Mouse (Mus musculus) CD4-positive helper T cell, adult 2 months (primary cell): ENCODE measurements around the gene Angptl2.
"Not testable (repeated sequence)": the region's sequence is repeated elsewhere in the genome, so short reads cannot be mapped to it uniquely, and the experiment has no call there.

ENCODE experiments used
- DNase-seq: peaks from one replicate; pipeline ENCODE4 v3.0.0-alpha.2; 2012; ENCODE audit warnings: low read depth, missing footprints, low spot score

Gene Angptl2

GRCm38 (mm10) chr2:33200368-33201068 is 15.4 kb upstream of the Angptl2 start:
- DNase-seq: no peak

- DNase-seq: peak; percentile 42
These were observed 12.6 kb upstream of the Angptl2 start for GRCm38 (mm10) chr2:33203284-33203683.

GRCm38 (mm10) chr2:33204980-33205379 is 10.9 kb upstream of the Angptl2 start:
- peak; percentile 34 for DNase-seq

- DNase-seq: no peak
These were observed 9.8 kb upstream of the Angptl2 start for GRCm38 (mm10) chr2:33205939-33206525.

- DNase-seq: no peak
These were observed 8.8 kb upstream of the Angptl2 start for GRCm38 (mm10) chr2:33207069-33207468.

- peak; percentile 21 for DNase-seq
These were observed 7.7 kb upstream of the Angptl2 start for GRCm38 (mm10) chr2:33208134-33208533.

GRCm38 (mm10) chr2:33210841-33211240 is 5.0 kb upstream of the Angptl2 start:
- no peak for DNase-seq

GRCm38 (mm10) chr2:33211263-33211662 is 4.6 kb upstream of the Angptl2 start:
- DNase-seq: not testable (repeated sequence)

GRCm38 (mm10) chr2:33215177-33215699 is 631 bp upstream of the Angptl2 start:
- DNase-seq: no peak

- DNase-seq: no peak
These were observed 966 bp downstream of the Angptl2 start for GRCm38 (mm10) chr2:33216645-33217424.

GRCm38 (mm10) chr2:33217425-33217794 is 1.5 kb downstream of the Angptl2 start:
- DNase-seq: peak; percentile 32

- DNase-seq: no peak
These were observed 3.2 kb downstream of the Angptl2 start for GRCm38 (mm10) chr2:33218903-33219625.

- no peak for DNase-seq
These were observed 3.8 kb downstream of the Angptl2 start for GRCm38 (mm10) chr2:33219637-33220036.

GRCm38 (mm10) chr2:33220246-33220645 is 4.4 kb downstream of the Angptl2 start:
- no peak for DNase-seq

- no peak for DNase-seq
These were observed 4.9 kb downstream of the Angptl2 start for GRCm38 (mm10) chr2:33220674-33221338.

GRCm38 (mm10) chr2:33221339-33221900 is 5.6 kb downstream of the Angptl2 start:
- DNase-seq: no peak

GRCm38 (mm10) chr2:33222480-33222879 is 6.6 kb downstream of the Angptl2 start:
- DNase-seq: no peak

- DNase-seq: no peak
These were observed 7.9 kb downstream of the Angptl2 start for GRCm38 (mm10) chr2:33223656-33224358.

- no peak for DNase-seq
These were observed 10.1 kb downstream of the Angptl2 start for GRCm38 (mm10) chr2:33225921-33226320.

- no peak for DNase-seq
These were observed 12.2 kb downstream of the Angptl2 start for GRCm38 (mm10) chr2:33228077-33228476.
